Mouse (Mus musculus) liver, adult (tissue): ENCODE measurements at regions not wholly inside any gene's neighbourhood (a gene's known extent, or its start where the extent isn't known, plus 50 kb on each side); places are given as distances from the start of the nearest gene placed in this dataset.

Experiments used
- GATA4 ChIP-seq: IDR thresholded peaks from 2 replicates; pipeline ENCODE4 v1.6.1; 2014; ENCODE audit warnings: mild to moderate bottlenecking, low read length; ENCODE audit not compliant: insufficient replicate concordance

DNA sequence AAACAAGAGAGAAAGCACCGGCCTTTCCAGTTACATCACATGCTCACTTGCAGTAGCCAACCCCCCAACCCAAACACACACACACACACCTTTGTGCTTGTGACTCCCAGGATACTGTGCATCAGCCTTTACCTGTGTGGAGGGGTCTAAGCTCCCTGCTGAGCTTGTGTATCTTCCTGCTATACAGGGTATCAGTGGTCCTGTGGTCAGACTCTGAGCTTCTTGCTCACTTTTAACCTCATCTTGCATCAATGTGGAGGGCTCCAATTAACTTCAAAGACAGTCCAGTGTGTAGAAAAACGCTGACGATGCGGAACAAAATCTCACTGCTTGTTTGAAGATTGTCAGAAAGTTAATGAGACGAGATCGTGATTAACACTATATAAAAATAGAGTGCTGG lies 71.4 kb upstream of the Gypa start:
- no peak for TF ChIP-seq GATA4

DNA sequence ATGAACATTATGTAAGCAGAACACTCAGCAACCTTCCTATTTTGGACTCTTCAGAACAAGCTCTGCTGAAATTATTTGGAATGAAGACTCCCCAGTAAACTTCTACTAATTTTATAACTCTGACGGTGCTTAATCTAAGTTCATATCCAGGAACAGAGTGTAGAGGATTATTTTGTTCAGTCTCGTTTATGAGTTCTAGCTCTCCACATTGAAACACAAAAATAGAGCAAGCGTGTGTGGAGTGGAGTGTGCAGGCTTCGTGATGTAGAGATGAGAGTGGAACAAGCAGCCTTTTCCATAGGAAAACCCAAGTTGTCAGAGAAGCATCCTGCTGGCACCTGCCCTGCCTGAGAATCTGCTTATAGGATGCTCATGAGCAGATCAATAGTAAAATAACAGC lies 77.5 kb upstream of the Gypa start:
- no peak for TF ChIP-seq GATA4

DNA sequence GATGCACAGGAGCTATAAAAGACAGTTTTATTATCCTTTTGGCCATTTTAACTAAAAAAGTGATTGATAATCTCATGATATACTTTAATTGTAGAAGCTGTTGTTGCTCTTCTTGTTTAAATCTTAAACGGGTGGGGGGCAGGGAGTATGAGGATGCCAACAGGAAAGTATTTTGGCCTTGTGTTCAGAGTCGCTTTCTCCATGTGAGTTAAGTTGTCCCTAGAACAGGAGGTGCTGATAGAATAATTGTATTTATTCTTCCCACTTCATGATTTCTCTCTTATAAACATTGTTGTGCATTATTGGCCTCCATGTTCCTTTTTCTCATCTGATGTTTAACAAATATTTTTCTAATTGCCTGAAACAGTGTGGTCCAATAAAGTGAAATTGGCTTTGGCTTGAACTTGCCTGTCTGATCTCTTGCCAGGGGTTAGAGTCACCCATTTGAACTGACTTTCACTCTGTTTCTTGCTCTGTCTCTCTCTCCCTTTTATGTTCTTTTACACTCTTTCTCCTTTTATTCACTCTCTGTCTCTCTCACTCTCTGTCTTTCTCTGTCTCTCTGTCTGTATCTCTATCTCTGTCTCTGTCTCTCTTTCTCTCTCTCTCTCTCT lies 93.9 kb upstream of the Gypa start:
- TF ChIP-seq GATA4: no peak

DNA sequence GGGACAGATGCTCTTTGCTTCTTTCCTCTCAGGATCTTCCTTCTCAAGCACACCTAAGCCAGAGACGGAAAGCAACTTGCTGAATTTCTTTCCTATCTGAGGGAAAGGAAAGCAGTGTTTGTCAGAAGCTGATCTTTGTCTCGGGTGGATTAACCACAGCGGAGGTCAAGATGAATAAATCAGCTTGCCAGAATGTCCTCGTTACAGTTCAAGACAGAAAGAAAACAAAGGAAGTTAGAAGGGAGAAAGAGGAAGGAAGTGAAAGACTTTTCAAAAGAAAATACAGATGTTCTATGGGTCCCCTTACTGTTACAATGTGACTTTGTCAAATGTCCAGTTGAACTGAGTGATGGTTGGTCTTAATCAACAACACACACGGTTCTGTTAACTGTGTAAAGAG lies 98.6 kb upstream of the Gypa start:
- no peak for TF ChIP-seq GATA4

DNA sequence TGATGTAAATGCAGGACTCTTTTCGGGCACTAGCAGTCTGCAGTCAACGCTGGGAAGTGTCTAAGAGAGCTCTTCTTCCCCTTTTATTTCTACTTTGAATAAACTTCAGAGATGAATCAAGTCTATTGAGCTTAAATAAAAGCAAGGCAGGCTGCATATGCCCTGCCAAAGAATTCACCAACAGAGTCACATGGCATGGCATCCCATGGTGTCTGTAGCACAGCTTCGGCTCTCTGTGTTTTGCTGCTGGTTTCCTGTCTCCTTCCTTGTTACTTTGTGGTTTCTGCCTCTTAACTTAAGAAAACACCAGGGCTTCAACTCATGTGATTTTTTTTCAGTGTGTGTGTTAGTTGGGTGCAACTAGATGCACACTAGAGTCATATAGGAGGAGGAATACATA lies 100.5 kb upstream of the Gypa start:
- TF ChIP-seq GATA4: no peak

DNA sequence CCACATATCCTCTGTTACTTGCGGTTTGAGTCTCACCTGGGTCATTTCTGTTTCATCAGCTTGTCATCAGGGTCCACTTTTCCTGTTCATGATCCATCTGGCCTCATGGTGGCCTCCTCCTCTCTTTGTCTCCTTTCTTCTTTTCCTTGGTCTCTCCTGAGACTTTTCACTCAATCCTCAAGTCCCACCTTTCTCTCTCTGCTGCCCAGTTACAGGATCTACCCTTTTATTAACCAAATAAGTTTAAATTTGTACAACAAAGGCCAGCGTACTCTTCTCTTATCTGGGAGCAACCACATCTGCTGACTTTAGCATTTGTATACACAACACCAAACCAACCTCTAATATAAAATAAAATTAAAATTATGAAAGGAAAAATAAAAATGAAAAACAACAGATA lies 124.4 kb upstream of the Gypa start:
- TF ChIP-seq GATA4: no peak

DNA sequence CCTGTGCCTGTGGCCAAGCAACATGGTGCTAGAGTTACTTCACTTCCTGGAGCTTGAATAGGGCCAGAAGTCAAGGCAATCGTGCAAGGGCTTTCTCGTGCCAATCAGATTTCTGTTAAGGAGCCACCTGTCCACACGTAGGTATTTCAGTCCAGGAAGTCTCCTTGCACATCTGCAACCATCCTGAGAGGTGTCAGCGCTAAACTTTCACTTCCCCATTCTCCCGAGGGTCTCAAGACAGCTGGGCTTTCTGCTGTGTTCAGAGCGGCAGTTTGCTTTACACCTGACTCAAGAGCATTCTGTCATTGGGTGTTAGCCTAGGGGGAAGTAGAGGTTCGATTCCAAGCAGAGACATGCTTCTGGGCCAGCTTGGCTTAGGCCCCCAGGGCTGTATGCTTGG lies 129.5 kb upstream of the Gypa start:
- no peak for TF ChIP-seq GATA4

DNA sequence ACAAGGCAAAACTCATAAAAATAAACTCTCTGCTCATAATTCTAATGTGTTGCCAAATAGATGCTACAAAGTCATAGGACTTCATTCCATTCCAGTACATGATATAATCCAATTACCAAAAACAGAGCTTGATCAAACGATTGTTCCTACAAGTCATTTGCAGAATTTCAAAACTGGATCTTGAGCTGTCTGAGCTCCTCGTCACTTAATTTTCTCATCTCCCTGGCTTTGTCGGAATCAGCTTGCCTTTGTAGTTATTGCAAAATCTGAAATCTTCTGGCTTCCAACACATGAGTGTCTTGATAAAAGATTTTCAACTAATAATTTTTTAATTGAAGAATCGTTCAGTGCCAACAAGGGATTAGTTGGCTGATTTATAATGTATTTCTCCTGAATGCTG lies 150.3 kb upstream of the Gypa start:
- no peak for TF ChIP-seq GATA4

DNA sequence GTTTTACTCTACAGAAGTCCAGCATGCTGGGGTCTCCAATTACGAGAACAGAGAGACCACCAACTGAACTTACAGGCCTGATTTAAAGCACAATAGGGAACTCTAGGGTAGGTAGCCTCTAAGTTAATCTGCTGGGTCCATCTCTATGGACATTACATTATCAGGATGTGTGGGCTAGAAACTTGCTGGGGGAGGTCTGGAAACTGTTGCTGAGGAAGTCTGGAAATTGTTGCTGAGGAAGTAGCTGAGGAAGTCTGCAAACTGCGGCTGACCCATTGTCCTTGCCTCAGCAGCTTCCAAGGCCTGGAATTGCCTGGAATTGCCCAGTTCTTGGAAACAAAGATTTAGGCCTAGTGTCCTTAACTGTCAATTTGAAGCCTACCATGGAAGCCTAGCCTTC lies 155.7 kb upstream of the Gypa start:
- no peak for TF ChIP-seq GATA4

DNA sequence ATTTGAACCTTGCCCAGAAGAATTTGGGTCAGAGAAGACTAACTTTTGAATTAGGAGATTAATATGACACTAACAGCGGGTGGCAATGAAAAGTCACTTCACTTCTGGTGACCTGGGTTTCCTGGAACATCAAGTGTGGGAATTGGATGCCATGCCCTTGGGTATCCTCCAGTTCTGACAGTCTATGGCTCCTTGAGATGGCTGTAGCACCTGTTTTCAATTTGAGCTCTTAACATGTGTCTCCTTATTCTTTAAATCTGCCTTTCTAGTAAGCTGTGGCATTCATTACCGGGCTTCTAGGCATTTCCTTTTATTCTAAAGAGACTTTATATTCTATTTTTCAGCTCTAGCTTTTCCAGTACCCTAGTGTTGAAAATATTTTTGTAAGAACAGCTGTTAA lies 164.9 kb upstream of the Gypa start:
- TF ChIP-seq GATA4: no peak

DNA sequence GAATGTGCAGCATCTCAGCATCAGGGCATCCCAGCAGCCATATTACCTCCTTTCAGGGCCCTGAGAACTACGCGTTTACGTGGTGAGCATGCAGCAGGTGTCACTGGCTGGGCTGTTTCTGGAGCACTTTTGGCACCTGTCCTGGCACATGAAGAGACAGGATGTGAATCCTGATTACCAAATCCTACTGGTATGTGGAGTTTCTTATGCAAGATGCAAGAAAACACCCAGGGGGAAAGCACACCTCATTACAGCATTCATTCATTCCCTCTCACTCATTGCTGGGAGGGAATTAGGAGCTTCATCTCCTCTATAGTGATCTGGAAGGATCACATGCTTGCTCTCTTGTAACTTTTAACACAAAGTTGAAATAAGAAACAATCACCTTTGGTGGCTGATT lies 167.7 kb upstream of the Gypa start:
- TF ChIP-seq GATA4: no peak

DNA sequence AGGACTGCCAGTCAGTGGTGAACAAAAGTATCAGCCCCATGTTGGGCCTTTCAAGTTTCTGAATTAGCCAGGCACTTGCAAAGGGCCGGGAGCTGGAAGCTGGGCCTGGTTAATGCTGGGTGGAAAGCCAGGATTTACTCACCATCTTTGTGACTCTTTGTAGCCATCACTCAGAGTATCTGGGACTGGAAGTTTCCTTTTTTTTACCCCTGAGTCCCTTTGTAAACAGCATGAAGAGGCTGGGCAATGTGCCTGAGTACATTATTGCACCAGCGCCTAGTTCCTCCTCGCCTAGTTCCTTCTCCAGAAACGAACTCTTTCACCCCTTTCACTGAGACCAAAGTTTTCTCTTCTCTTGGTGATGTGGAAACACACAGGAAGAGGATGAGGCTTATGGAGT lies 168.4 kb upstream of the Gypa start:
- TF ChIP-seq GATA4: no peak

DNA sequence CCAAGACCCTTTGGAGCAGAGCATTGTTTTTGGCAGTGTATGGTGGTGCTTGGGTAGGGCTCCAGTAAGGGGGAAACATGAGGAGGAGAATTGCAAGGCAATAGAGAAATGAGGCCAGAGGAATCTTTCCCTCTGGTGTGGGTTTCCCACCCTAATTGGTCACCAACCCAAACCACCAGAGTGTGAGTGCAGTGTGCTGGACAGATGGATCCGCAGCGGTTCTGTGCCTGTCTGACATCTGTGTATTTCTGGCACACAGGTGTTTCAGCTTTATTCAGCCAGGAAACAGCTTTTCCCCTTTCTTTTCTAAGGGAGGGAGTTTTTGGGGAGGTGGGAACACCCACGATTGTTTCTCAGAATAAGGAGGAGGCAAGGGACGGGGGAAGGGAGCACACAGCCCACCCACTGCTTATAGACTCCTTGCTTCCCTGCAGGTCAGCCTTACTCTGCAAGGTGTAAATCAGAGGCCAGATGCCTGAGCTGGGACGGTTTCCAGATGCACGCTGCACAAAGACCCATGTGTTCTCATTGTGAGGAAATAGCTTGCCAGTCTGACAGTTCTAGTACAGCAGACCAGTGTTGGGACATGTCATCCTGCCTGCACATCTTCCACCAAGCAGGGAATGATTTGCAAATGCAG lies 175.2 kb upstream of the Gypa start:
- TF ChIP-seq GATA4: no peak

DNA sequence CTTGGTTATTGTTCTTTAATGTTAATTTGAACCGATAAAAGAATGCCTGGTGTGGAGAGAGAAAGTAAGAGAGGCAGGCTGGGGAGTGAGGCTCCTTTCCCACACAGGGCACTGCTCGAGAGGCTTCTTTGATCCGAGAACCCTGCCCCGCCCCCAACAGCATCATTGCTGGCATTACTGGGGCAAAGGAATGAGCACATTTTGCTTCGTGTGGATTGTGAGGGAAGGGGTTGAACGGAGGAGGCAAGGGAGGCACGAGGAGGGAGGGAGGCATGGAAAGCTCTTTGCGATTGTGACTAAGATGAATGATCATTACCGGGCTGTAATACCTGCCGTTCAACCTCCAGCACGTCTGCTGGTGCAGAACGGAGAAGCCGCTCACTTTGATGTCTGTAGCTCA lies 178.2 kb upstream of the Gypa start:
- TF ChIP-seq GATA4: no peak

DNA sequence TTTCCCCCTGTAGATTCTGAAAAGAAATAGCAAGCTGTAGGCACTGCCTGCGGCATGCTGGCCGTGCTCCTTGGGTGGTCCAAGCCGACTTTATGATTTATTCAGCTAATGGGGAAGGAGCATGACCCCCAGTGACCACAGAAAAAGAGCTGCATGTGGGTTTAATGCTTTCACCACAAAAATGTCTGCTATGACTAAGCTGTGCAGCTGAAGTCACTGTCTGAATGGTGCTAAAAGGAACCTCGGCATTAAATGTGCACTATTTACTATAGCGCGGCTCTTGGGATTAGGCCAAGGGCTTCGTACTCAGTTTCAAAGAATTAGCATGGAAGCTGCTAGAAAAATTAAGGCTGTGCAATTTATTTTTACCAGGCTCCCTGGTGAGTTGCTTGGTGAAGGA lies 178.8 kb upstream of the Gypa start:
- TF ChIP-seq GATA4: no peak

DNA sequence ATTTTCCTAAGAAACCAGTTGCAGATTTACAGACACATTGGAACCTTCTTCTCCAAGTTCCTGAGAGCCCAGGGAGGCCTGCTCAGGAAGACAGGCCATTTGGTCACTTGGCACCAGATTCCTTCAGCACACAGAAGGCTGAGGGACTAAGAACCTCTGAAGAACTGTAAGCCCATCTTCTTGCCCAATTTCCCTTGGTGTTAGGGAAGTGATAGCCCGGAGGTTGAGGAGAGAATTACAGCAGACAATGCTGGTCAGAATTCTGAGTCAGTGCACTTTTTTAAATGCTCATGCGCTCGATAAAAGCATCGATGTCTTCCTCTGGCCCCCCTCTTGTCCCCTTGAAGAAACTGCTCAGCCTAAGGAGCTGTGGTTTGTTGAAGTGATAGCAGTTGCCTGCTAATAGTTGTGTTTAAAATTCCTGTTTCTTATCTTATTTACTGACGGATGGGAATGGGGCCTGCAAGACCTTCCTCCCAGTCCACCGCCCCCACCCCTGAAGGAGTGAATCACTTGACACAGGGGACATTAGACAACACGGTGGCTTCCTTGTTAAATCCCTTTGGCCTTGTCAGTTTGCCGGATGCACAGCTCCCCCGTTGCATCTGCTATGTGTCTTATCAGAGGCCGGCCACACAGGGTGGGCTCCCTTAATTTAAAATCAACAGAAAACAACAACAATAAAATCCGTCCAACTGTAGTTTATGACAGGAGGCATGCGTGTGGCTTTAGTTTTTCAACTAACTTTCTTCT lies 179.5 kb upstream of the Gypa start:
- TF ChIP-seq GATA4: no peak

DNA sequence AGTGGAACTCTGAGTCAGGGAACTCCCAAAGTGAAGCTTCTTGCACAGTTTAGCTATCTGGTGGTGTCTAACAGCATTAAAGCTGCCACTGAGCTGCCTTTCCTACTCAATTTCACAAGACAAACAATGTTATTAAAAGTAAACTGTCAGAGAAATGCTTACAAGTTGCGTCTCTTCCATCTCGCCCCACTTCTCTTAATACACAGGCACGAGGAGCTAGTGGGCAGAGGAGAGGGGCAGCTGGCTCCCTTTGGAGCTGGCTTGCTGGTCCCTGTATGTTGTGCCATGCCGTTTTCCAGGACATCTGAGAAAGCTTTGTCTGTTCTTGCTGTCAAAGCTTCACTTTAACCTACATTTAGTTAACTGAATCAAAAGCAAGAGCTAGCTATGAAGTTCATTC lies 185.8 kb upstream of the Gypa start:
- no peak for TF ChIP-seq GATA4

DNA sequence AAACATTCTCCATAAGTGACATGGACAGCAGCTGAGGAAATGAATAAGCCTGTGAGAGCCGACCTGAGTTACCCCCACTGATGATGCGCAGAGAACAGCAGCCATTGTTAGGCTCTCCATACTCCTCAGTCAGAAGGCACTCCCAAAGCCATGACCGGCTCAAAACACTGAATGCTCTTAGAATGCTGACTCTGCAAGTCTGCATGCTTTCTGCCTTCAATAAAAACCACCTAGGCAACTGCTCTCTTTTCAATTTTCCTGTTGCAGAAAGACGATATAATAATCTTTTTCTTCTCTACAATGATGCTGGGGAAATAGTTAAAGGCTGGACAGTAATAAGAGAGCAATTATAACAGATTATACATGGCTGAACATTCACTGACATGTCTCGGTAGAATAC lies 195.0 kb upstream of the Gypa start:
- TF ChIP-seq GATA4: no peak
